Mouse (Mus musculus) limb, embryonic 15.5 days (tissue): ENCODE measurements at regions not wholly inside any gene's neighbourhood (a gene's known extent, or its start where the extent isn't known, plus 50 kb on each side); places are given as distances from the start of the nearest gene placed in this dataset.
"Not testable (repeated sequence)": the region's sequence is repeated elsewhere in the genome, so short reads cannot be mapped to it uniquely, and the experiment has no call there.

Experiments used
- ATAC-seq: fragments of 200-750 bp; cut with Nextera tagmentation; 2 replicates; pipeline ENCODE4 v1.8.0; 2017; ENCODE audit warnings: low read depth, moderate TSS enrichment; ENCODE audit not compliant: insufficient number of reproducible peaks, low FRiP score, low TSS enrichment
- H3K27ac ChIP-seq: fragments of 300-500 bp; sonication (generic); 2 replicates; pipeline ENCODE4 v1.5.1; 2015; ENCODE audit warnings: moderate library complexity, mild to moderate bottlenecking, inconsistent platforms
- H3K27me3 ChIP-seq: fragments of 300-500 bp; sonication (generic); 2 replicates; pipeline ENCODE4 v1.6.1; 2015; ENCODE audit warnings: inconsistent platforms
- H3K36me3 ChIP-seq: fragments of 300-500 bp; sonication (generic); 2 replicates; pipeline ENCODE4 v1.6.1; 2015; ENCODE audit warnings: inconsistent platforms
- H3K4me1 ChIP-seq: fragments of 300-500 bp; sonication (generic); 2 replicates; pipeline ENCODE4 v1.6.1; 2015; ENCODE audit warnings: inconsistent platforms
- H3K4me2 ChIP-seq: fragments of 300-500 bp; sonication (generic); 2 replicates; pipeline ENCODE4 v1.6.1; 2015; ENCODE audit warnings: mild to moderate bottlenecking, inconsistent platforms
- H3K4me3 ChIP-seq: fragments of 300-500 bp; sonication (generic); 2 replicates; pipeline ENCODE4 v1.5.1; 2015; ENCODE audit warnings: mild to moderate bottlenecking, inconsistent platforms
- H3K9ac ChIP-seq: fragments of 300-500 bp; sonication (generic); 2 replicates; pipeline ENCODE4 v1.6.1; 2015; ENCODE audit warnings: inconsistent platforms
- H3K9me3 ChIP-seq: fragments of 300-500 bp; sonication (generic); 2 replicates; pipeline ENCODE4 v1.6.1; 2016; ENCODE audit warnings: inconsistent platforms
- WGBS: fragments of 180-500 bp; shearing (Covaris S2); methylation state at CpG from one replicate; pipeline ENCODE4 v1.1.7; 2015; 5-methylcytosine and 5-hydroxymethylcytosine counted together

DNA sequence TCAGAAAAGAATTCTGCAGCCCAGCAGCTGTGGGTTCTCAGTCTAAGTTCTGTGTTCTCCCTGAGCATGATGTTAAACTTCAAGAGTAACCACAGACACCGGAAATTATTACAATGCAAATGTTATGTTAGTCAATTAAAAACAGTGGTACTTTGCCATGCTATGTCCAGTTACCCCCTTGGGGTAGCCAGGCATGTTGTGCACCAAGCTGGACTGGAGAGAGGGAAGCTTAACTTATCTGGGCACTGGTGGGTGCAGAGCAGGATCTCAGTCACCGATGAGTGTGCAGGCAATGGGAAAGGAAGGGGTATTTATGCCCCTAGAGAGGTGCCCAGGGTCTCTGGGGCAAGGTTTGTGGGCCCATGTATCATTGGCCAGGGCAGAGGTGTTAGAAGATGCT, 211.6 kb downstream of the Dad1 start:
- no peaks in the 10 kb centered on the region for H3K4me1 ChIP-seq
- H3K4me2 ChIP-seq, result no peak overlapping the region
- H3K27me3 ChIP-seq, result no peaks in the 10 kb centered on the region
- H3K27ac ChIP-seq, result no peak overlapping the region
- WGBS, result 87% methylated on average over 2 of the region's 2 CpGs
- no peaks in the 10 kb centered on the region for H3K9me3 ChIP-seq
- no peak for ATAC-seq
- H3K9ac ChIP-seq, result no peak overlapping the region
- no peak overlapping the region for H3K4me3 ChIP-seq
- no peaks in the 10 kb centered on the region for H3K36me3 ChIP-seq

DNA sequence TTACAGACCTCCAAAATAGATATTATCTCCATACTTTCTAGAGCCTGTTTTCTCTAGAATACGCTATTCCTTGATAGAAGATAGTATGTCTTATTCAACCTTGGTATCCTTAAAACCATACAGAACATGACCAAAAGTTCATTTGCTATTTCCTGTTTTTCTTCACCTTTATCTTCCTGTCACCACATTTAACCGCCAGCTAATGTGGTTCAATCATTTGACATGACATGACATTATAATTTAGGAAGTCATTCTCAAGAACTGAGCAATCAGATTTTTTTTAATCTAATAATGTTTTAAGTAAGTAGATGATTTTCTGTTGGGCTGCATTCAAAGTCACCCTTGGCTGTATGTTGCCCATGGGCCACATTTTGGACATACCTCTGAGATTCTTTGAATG, 213.3 kb downstream of the Dad1 start:
- Histone ChIP-seq H3K27me3 (no peaks in the 10 kb centered on the region), H3K27ac (no peak overlapping the region), H3K36me3 (no peaks in the 10 kb centered on the region), H3K9me3 (no peaks in the 10 kb centered on the region), H3K4me1 (no peaks in the 10 kb centered on the region), H3K4me3 (no peak overlapping the region), H3K4me2 (no peak overlapping the region), H3K9ac (no peak overlapping the region)
- no peak for ATAC-seq
- 76% methylated on average over 2 of the region's 2 CpGs for WGBS

DNA sequence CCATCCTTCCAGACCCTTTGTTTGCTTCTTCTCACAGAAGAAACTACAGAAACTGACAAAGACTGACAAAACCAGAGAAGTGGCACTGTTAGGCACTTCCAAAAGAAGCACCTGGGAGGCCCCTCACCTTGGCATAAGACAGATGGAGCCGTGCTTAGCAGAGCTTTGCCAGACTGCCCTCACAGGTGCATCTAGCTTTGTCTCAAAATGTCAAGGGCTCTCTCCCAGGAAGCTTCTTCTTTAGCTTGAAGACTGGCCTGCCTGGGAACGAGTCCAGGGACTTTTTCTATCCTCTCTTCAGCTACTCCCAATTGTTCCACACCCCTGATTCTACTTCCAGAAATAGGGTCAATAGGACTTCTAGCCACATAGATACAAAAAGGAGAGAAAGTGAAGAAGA, 219.4 kb downstream of the Dad1 start:
- Histone ChIP-seq H3K9me3 (no peaks in the 10 kb centered on the region), H3K4me2 (no peak overlapping the region), H3K27ac (no peak overlapping the region), H3K4me3 (no peak overlapping the region), H3K4me1 (no peaks in the 10 kb centered on the region), H3K9ac (no peak overlapping the region), H3K27me3 (no peaks in the 10 kb centered on the region), H3K36me3 (no peaks in the 10 kb centered on the region)
- 80% methylated on average over 2 of the region's 2 CpGs for WGBS
- no peak for ATAC-seq

DNA sequence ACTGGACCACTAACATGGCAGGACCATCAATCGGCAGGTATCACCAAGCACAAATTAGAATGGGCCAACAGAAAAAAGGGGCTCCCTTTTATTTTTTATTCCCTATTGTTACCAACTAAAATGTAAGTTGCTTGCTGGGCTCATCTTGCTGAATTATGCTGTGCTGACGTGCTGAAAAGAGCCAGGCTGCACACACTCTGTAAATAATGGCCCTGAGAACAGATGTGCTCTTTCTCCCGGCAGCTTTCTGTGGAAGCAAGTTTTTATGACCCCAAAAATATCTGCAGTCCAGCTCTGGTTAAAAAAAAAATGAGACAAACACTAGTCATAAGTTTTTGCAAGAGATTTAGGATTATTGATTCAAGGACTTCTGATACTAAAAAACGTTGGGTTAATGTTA, 230.4 kb downstream of the Dad1 start:
- H3K27me3 ChIP-seq, result no peaks in the 10 kb centered on the region
- H3K36me3 ChIP-seq, result no peaks in the 10 kb centered on the region
- WGBS, result 32% methylated on average over 4 of the region's 4 CpGs
- H3K4me2 ChIP-seq, result no peak overlapping the region
- no peak overlapping the region for H3K9ac ChIP-seq
- no peak for ATAC-seq
- no peak overlapping the region for H3K4me3 ChIP-seq
- no peak overlapping the region for H3K27ac ChIP-seq
- no peaks in the 10 kb centered on the region for H3K9me3 ChIP-seq
- no peaks in the 10 kb centered on the region for H3K4me1 ChIP-seq

DNA sequence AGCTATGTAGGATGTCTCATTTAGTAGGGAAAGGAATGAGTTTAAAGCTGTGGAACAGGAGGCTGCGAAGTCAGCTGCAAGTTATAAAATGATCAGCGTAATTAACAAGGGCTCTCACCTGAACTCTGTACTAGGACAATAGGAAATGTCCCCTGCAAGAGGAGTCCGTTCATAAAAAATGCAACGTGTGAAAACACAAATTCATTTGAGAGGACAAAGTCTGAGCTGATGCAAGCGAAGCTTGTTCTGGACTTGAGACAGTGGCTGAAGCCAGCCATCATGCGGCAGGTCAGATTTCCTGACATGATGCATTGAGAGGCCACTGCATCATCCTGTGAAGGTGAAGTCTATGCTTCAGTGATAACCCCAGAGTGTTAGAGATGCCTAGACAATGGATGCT, 232.5 kb downstream of the Dad1 start:
- no peaks in the 10 kb centered on the region for H3K9me3 ChIP-seq
- H3K36me3 ChIP-seq, result no peaks in the 10 kb centered on the region
- no peaks in the 10 kb centered on the region for H3K4me1 ChIP-seq
- no peaks in the 10 kb centered on the region for H3K27me3 ChIP-seq
- no peak overlapping the region for H3K4me2 ChIP-seq
- WGBS, result 81% methylated on average over 6 of the region's 6 CpGs
- H3K27ac ChIP-seq, result no peak overlapping the region
- no peak overlapping the region for H3K4me3 ChIP-seq
- no peak for ATAC-seq
- no peak overlapping the region for H3K9ac ChIP-seq

DNA sequence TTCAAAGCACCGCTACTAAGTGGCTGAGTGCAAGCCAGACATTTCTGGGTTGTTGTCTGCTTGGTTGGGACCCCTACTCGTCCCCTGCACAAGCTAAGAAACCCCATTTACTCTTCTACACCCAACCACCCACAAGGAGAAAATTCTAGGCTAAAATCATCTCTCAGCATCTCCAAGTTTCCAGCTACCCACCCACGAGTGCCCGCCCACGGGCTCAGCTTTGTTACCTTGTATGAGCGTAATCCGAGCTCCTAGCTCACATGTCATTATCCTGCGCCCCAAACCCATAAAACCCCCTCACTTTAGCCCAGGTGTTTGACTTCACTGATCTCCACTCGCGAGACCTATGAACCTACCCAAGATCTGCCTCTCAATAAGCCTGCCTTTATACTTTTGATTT, 239.3 kb downstream of the Dad1 start:
- no peak overlapping the region for H3K4me3 ChIP-seq
- H3K4me2 ChIP-seq, result no peak overlapping the region
- no peaks in the 10 kb centered on the region for H3K9me3 ChIP-seq
- WGBS, result 50% methylated on average over 10 of the region's 10 CpGs
- no peaks in the 10 kb centered on the region; the same call in 1 of the 2 replicates for H3K4me1 ChIP-seq
- H3K27me3 ChIP-seq, result no peaks in the 10 kb centered on the region
- ATAC-seq, result no peak
- H3K9ac ChIP-seq, result no peak overlapping the region
- no peak overlapping the region for H3K27ac ChIP-seq
- no peaks in the 10 kb centered on the region for H3K36me3 ChIP-seq

DNA sequence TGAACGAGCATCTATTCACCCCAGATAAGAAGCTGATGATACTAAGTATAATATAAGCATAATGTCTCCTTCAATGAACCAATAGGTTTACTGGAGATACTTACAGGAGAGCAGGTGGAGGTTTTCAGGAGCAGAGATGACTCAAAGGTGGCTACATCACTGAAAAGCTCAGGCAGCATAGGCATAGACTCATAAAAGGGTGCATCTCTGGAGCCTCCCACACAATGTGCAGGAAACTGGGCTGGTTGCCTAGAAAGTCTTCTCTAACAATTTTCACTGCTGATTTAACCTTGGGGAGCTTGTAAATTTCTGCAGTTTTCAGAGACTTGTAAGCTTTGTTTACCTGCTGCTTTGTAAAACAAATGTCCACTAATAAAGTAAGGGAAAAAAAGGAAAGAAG, 251.8 kb downstream of the Dad1 start:
- Histone ChIP-seq H3K27ac (no peak overlapping the region), H3K9me3 (no peaks in the 10 kb centered on the region), H3K4me3 (no peak overlapping the region), H3K27me3 (no peaks in the 10 kb centered on the region), H3K9ac (no peak overlapping the region), H3K4me2 (no peak overlapping the region), H3K4me1 (no peaks in the 10 kb centered on the region), H3K36me3 (no peaks in the 10 kb centered on the region)
- ATAC-seq, result no peak
- WGBS, result 98% methylated on average over 1 of the region's 1 CpGs

DNA sequence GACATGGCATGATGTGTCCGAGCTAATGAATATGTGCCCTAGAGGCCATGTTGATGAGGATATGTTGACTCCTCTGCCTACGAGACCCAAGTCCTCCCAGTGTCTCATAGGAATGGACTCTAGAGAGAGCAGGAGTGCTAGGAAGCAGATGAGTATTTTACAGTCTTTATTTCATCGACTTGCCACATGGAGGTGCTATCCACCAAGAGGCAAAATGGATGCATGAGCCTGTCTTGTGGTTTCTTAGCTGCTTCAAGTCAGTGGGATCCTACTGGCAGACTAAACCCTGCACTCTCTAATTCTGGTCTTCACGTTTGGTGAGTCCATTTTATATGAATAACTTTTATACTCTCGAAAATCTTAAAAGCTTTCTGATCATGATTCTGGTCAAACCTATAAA, 253.4 kb downstream of the Dad1 start:
- Histone ChIP-seq H3K27ac (no peak overlapping the region), H3K4me2 (no peak overlapping the region), H3K27me3 (no peaks in the 10 kb centered on the region), H3K4me3 (no peak overlapping the region), H3K36me3 (no peaks in the 10 kb centered on the region), H3K9ac (no peak overlapping the region), H3K9me3 (no peaks in the 10 kb centered on the region), H3K4me1 (no peaks in the 10 kb centered on the region)
- WGBS, result 76% methylated on average over 5 of the region's 5 CpGs
- ATAC-seq, result no peak

DNA sequence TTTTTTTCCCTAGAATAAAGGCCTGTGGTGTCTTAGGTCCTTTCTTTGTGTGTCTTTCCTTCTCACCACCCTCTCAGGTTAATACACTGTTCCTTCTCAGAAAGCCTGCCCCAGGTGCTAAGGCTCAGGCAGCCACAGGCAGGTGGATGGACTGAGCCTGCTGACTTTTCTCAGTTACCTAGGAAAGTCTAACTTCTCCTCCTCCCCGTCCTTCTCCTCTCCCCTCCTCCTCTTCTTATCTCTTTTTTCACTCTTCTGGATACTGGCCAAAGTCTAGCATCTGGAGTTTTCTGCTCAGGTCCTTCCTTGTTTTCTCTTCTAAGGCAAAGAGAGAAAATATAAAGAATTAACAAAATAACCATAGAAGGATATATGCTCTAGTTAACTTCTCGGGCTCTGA, 260.5 kb downstream of the Dad1 start:
- Histone ChIP-seq H3K36me3 (no peaks in the 10 kb centered on the region), H3K4me1 (no peaks in the 10 kb centered on the region), H3K9ac (no peak overlapping the region), H3K9me3 (no peaks in the 10 kb centered on the region), H3K27ac (no peak overlapping the region), H3K27me3 (no peaks in the 10 kb centered on the region), H3K4me3 (no peak overlapping the region), H3K4me2 (no peak overlapping the region)
- WGBS, result 64% methylated on average over 2 of the region's 2 CpGs
- no peak for ATAC-seq

DNA sequence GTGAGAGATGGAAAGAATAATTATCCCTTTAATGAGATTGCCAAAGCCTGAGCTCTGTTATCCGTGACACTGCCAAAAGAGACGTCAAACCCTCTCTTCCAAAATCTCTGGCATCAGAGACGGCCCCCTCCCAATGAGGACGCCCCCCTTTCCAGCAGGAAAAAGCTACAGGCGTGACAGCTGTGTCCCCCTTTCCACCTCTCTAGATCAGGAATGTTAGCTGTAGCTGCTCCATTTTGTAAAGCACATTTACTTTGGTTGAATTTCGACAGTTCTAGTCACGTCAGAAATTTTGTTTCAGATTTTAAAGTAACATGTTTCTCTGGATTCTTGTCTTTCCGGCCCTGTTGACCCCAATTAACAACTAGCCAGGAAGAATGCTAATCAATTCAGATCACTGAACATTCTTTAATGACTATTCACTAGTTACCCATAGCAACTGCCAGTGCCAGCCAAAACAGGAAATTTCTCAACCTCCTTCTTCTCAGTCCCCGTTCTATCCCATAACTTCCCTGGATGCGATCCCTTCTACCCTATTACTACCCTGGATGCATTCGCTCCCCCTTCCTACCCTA, 261.1 kb downstream of the Dad1 start:
- no peaks in the 10 kb centered on the region for H3K27me3 ChIP-seq
- H3K36me3 ChIP-seq, result no peaks in the 10 kb centered on the region
- no peaks in the 10 kb centered on the region for H3K9me3 ChIP-seq
- H3K4me2 ChIP-seq, result no peak overlapping the region
- H3K4me3 ChIP-seq, result no peak overlapping the region
- no peaks in the 10 kb centered on the region for H3K4me1 ChIP-seq
- ATAC-seq, result no peak
- H3K27ac ChIP-seq, result no peak overlapping the region
- WGBS, result 61% methylated on average over 11 of the region's 11 CpGs
- H3K9ac ChIP-seq, result no peak overlapping the region

DNA sequence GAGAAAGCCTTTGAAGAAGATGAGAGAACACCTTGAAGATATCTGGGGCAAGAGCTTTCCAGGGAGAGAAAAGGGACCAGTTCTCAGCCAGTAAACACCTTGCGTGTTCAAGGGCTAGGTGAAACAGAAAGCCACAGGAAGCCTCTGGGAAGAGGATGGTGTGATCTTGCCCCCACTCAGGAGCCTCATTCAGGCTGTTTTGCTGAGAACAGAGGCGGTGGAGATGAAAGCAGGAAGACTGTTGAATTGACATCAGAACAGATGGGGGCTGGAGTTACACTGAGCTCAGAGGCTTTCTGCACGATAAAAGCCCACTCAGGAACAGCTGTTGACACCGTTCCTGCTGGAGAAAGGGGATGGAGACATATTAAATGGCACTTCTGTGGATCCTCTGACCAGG, 262.5 kb downstream of the Dad1 start:
- no peak for ATAC-seq
- WGBS, result 17% methylated on average over 4 of the region's 4 CpGs
- H3K9me3 ChIP-seq, result no peaks in the 10 kb centered on the region
- no peak overlapping the region for H3K4me2 ChIP-seq
- H3K27ac ChIP-seq, result no peak overlapping the region
- no peaks in the 10 kb centered on the region for H3K27me3 ChIP-seq
- no peaks in the 10 kb centered on the region for H3K36me3 ChIP-seq
- H3K4me1 ChIP-seq, result no peaks in the 10 kb centered on the region
- H3K4me3 ChIP-seq, result no peak overlapping the region
- no peak overlapping the region for H3K9ac ChIP-seq

DNA sequence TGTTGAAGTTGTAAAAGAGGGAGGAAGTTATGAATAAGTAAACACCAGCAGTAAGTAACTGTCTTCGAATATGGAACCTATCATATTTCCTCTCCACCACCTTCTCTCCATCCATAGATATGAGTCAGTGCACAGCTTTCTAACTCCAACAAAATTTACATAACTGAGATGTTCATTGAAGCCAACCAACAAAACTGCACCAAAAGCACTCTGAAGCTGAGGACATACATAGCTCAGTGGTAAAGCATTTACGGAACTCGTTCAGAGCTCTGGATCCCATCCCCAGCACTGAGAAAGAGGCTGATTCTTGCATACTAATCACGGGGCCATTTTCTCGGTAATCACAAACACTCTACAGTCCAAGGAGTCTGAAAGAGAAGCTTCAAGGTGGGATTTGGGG, 273.1 kb downstream of the Dad1 start:
- ATAC-seq, result no peak
- H3K4me3 ChIP-seq, result no peak overlapping the region
- H3K4me1 ChIP-seq, result no peaks in the 10 kb centered on the region
- WGBS, result 60% methylated on average over 5 of the region's 5 CpGs
- no peaks in the 10 kb centered on the region for H3K27me3 ChIP-seq
- H3K27ac ChIP-seq, result no peak overlapping the region
- H3K9me3 ChIP-seq, result no peaks in the 10 kb centered on the region
- no peak overlapping the region for H3K9ac ChIP-seq
- H3K4me2 ChIP-seq, result no peak overlapping the region
- H3K36me3 ChIP-seq, result no peaks in the 10 kb centered on the region

DNA sequence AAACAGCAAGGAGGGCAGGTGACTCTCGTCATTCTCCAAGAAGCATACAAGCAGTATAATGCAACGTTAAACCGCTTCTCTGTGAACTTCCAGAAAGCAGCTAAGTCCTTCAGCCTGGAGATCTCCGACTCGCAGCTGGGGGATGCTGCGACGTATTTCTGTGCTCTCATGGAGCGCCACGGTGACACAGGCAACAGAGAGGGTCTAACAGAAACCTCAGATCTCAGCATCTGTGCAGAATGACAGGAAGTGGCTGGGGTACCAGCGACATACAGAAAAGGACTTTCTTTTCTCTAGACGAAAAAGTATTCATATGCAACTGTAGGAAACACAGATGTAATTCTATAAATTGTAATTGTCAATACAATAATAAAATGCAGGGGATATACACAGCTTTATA, 292.5 kb downstream of the Dad1 start:
- H3K27ac ChIP-seq, H3K27me3 ChIP-seq, H3K9ac ChIP-seq, H3K36me3 ChIP-seq, H3K4me1 ChIP-seq, H3K9me3 ChIP-seq, H3K4me2 ChIP-seq, ATAC-seq, H3K4me3 ChIP-seq: not testable (repeated sequence)
- WGBS, result 82% methylated on average over 11 of the region's 11 CpGs
